Mouse (Mus musculus) CH12.LX (cell line): Measurements from ENCODE around the gene P3h1. TPM values are rescaled to one million over a fixed set of nuclear protein-coding genes. Genes with fewer than 3 reads are reported as not detected.
"Not testable (repeated sequence)": the region's sequence is repeated elsewhere in the genome, so short reads cannot be mapped to it uniquely, and the experiment has no call there.

Experiments used
- DNase-seq: peaks from one replicate; pipeline ENCODE4 v3.0.0-alpha.2; 2013; ENCODE audit errors: extremely low read depth
- H3K27ac ChIP-seq: 2 replicates; pipeline ENCODE4 v1.5.1; 2012; ENCODE audit warnings: low read depth, mild to moderate bottlenecking, control low read depth, moderate library complexity; ENCODE audit not compliant: insufficient read depth
- H3K27me3 ChIP-seq: replicated peaks from 2 replicates; pipeline ENCODE3; 2012; ENCODE audit warnings: inconsistent platforms
- H3K36me3 ChIP-seq, 2 experiments: replicated peaks in 1 of 2; 2 replicates each; pipeline versions ENCODE3 to v1.6.1; 2012; ENCODE audit warnings: inconsistent platforms in 1 of 2, low read length in 1 of 2, mild to moderate bottlenecking in 1 of 2, mixed read lengths in 1 of 2, moderate library complexity in 1 of 2; ENCODE audit not compliant: control insufficient read depth in 1 of 2, insufficient read depth in 1 of 2
- H3K4me1 ChIP-seq, 2 experiments: 2 replicates each; pipeline ENCODE4 v1.6.1; 2012; ENCODE audit warnings: inconsistent platforms in 1 of 2, moderate library complexity in 1 of 2; ENCODE audit not compliant: insufficient read depth in 2 of 2, control insufficient read depth in 1 of 2
- H3K4me2 ChIP-seq: 2 replicates; pipeline ENCODE4 v1.6.1; 2012; ENCODE audit warnings: low read depth, mild to moderate bottlenecking, control low read depth; ENCODE audit not compliant: poor library complexity, insufficient read depth, severe bottlenecking
- H3K4me3 ChIP-seq, 3 experiments: fragments of 150-350 bp in 1 of 3; sonication (generic) in 1 of 3; replicated peaks in 1 of 3; 2 replicates each; pipeline versions ENCODE3 to v1.5.1; 2011 to 2012; ENCODE audit warnings: low read depth in 2 of 3, low read length in 2 of 3, mild to moderate bottlenecking in 2 of 3, moderate library complexity in 2 of 3, control low read depth in 1 of 3, improper control_type of control experiment in 1 of 3, inconsistent platforms in 1 of 3, mixed read lengths in 1 of 3; ENCODE audit not compliant: poor library complexity in 1 of 3
- H3K79me2 ChIP-seq: replicated peaks from 2 replicates; pipeline ENCODE4 v1.6.1; 2012; ENCODE audit warnings: mild to moderate bottlenecking, moderate library complexity; ENCODE audit not compliant: control insufficient read depth, poor library complexity, insufficient read depth, severe bottlenecking; ENCODE audit errors: extremely low read depth
- H3K9ac ChIP-seq: 2 replicates; pipeline ENCODE4 v1.6.1; 2012; ENCODE audit warnings: low read depth, mild to moderate bottlenecking, control low read depth, moderate library complexity; ENCODE audit not compliant: insufficient read depth
- H3K9me3 ChIP-seq: replicated peaks from 2 replicates; pipeline ENCODE3; 2012; ENCODE audit warnings: low read length, inconsistent platforms, mixed read lengths
- E2F4 ChIP-seq: IDR thresholded peaks from 2 replicates; pipeline ENCODE4 v1.6.1; 2011; ENCODE audit warnings: low read depth, low read length, improper control_type of control experiment; ENCODE audit not compliant: insufficient replicate concordance
- GABPA ChIP-seq: IDR thresholded peaks from 2 replicates; pipeline ENCODE4 v1.6.1; 2012; ENCODE audit warnings: low read depth, low read length, improper control_type of control experiment, inconsistent platforms; ENCODE audit not compliant: insufficient replicate concordance
- IRF4 ChIP-seq: IDR thresholded peaks from 2 replicates; pipeline ENCODE4 v1.6.1; 2014; ENCODE audit warnings: low read depth, mild to moderate bottlenecking, inconsistent platforms, low read length, improper control_type of control experiment
- JUN ChIP-seq: IDR thresholded peaks from 2 replicates; pipeline ENCODE4 v1.6.1; 2011; ENCODE audit warnings: low read depth, mild to moderate bottlenecking, low read length, improper control_type of control experiment, moderate library complexity; ENCODE audit not compliant: insufficient read depth
- JUND ChIP-seq: conservative IDR thresholded peaks from 2 replicates; pipeline ENCODE4 v1.6.1; 2011; ENCODE audit warnings: low read depth, low read length, improper control_type of control experiment
- KAT2A ChIP-seq: IDR thresholded peaks from 2 replicates; pipeline ENCODE4 v1.6.1; 2012; ENCODE audit warnings: low read length, improper control_type of control experiment, inconsistent platforms; ENCODE audit not compliant: insufficient replicate concordance
- MEF2A ChIP-seq: IDR thresholded peaks from 2 replicates; pipeline ENCODE4 v1.6.1; 2014; ENCODE audit warnings: low read depth, mild to moderate bottlenecking, inconsistent platforms, low read length, improper control_type of control experiment, borderline replicate concordance
- PAX5 ChIP-seq: IDR thresholded peaks from 2 replicates; pipeline ENCODE4 v1.6.1; 2012; ENCODE audit warnings: low read length, inconsistent platforms, mixed read lengths
- POLR2AphosphoS2 ChIP-seq: IDR thresholded peaks from 2 replicates; pipeline ENCODE4 v1.6.1; 2011; ENCODE audit warnings: low read depth, low read length, improper control_type of control experiment
- RAD21 ChIP-seq: IDR thresholded peaks from 2 replicates; pipeline ENCODE4 v1.6.1; 2011; ENCODE audit warnings: low read depth, mild to moderate bottlenecking, low read length, improper control_type of control experiment, moderate library complexity
- TBP ChIP-seq: conservative IDR thresholded peaks from 2 replicates; pipeline ENCODE4 v1.6.1; 2011; ENCODE audit warnings: low read depth, low read length, improper control_type of control experiment
- TCF12 ChIP-seq: IDR thresholded peaks from 2 replicates; pipeline ENCODE4 v1.6.1; 2014; ENCODE audit warnings: low read depth, mild to moderate bottlenecking, inconsistent platforms, low read length, improper control_type of control experiment
- USF2 ChIP-seq: conservative IDR thresholded peaks from 2 replicates; pipeline ENCODE4 v1.6.1; 2011; ENCODE audit warnings: low read depth, low read length, improper control_type of control experiment
- ZC3H11A ChIP-seq: IDR thresholded peaks from 2 replicates; pipeline ENCODE4 v1.6.1; 2012; ENCODE audit warnings: low read depth, mild to moderate bottlenecking, inconsistent platforms, low read length, improper control_type of control experiment
- ZMIZ1 ChIP-seq: IDR thresholded peaks from 2 replicates; pipeline ENCODE4 v1.6.1; 2012; ENCODE audit warnings: low read depth, mild to moderate bottlenecking, inconsistent platforms, low read length, improper control_type of control experiment
- ZNF384 ChIP-seq: IDR thresholded peaks from 2 replicates; pipeline ENCODE4 v1.6.1; 2012; ENCODE audit warnings: low read depth, low read length, improper control_type of control experiment, inconsistent platforms
- dilution Hi-C: fragments of 300-500 bp; cut with MboI; formaldehyde crosslinking; loops from 2 replicates; pipeline ENCODE4 v1.14.3; 2020; ENCODE audit warnings: low sequenced_read_pairs; ENCODE audit not compliant: extremely low pct_unique_long_range_greater_than_20kb, extremely low pct_ligation_motif_present
- in situ Hi-C: fragments of 300-500 bp; cut with MboI; formaldehyde crosslinking; loops from 3 replicates; pipeline ENCODE4 v1.14.3; 2019; ENCODE audit warnings: low sequenced_read_pairs, low pct_ligation_motif_present, low pct_unique_long_range_greater_than_20kb, mixed read lengths
- polyA plus RNA-seq: library from polyadenylated mRNA; unstranded; fragments of >175 nt; gene quantifications from 2 replicates; pipeline ENCODE4 v1.2.1, GENCODE M21; 2012; ENCODE audit warnings: low read depth; ENCODE audit not compliant: insufficient read length
- total RNA-seq, 2 experiments: library from RNA; depleted of rRNA; stranded (reverse); fragments of 300-350 nt in 1 of 2; fragments of >200 nt in 1 of 2; gene quantifications; 2 replicates each; pipeline ENCODE4 v1.2.3; 2012 to 2014

Gene P3h1
- total and polyA plus RNA-seq, 3 experiments = 14.8 to 31.6 (median 27.1) TPM

DNA sequence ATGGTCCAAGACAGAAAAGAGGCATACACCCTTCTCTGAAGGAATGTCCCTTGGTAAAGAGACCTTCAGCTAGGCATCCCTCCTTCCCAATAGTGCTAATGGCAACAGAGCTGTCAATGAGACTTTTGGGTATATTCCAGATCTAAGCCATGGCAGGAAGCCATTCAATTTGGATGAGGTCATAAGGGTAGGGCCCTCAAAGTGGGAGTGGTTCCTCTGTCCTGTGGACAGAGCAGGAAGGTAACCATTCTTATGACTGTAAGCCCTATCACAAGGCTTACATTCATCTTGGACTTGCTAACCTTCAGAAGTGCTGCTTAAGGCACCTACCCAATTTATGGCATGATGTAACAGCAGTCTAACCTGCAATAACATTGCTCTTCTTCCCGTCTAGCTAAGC is 41.9 kb downstream of the P3h1 start:
- Histone ChIP-seq H3K27me3 (no peaks in the 10 kb centered on the region), H3K4me3 (no peak overlapping the region), H3K36me3 (peaks cover 69 to 89% of the 10 kb centered on the region in 2 experiments), H3K9me3 (no peaks in the 10 kb centered on the region), H3K79me2 (peaks cover 6% of the 10 kb centered on the region), H3K9ac (no peak overlapping the region), H3K4me2 (no peak overlapping the region), H3K27ac (no peak overlapping the region), H3K4me1 (no peaks in the 10 kb centered on the region)
- dilution Hi-C loops (no loop called here), in situ Hi-C loops (loop anchor here (25.0 kb wide), 1 partner anchor 388 kb away; the partner anchor contains the start of gene Guca2b)
- no peak for DNase-seq
- TF ChIP-seq POLR2AphosphoS2 (0 out of 2 replicates have a peak, but pooled peaks have one; percentile 16), PAX5 (no peak)

DNA sequence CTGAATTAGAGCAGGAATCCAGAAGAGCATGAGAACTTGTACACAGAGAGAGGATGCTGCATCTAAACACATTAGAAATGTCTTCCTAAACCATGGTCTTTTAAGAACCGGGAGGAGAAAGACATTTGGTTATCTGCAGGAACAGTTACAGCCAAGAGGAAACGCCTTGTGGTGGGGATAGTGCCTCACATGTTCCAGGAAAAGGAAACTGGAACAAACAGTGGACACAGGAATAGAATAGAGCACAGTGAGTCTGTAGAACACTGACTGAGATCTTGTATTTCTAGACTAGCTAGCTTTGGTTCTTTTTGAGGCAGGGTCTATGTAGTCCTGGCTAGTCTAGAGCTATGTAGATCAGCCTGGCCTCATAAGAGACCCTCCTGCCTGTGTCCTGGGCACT is 42.5 kb downstream of the P3h1 start:
- dilution Hi-C loops = no loop called here
- peaks cover 74 to 90% of the 10 kb centered on the region in 2 experiments for H3K36me3 ChIP-seq

DNA sequence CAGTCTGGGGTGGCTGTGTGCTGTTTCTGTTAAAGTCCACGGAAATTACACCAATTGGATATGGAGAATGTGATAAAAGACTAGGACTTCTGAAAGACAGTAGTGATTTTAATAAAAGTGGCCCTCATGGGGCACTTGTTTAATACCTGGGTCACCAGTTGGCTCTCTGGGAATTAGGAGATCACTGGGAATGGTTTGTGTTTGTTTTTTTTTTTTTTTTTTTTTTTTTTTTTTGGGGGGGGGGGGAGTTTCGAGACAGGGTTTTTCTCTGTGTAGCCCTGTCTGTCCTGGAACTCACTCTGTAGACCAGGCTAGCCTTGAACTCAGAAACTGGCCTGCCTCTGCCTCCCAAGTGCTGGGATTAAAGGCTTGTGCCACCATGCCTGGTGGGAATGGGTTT is 43.0 kb downstream of the P3h1 start:
- H3K4me1 ChIP-seq = no peaks in the 10 kb centered on the region
- DNase-seq = no peak
- no peak overlapping the region for H3K4me2 ChIP-seq
- peaks cover 76 to 89% of the 10 kb centered on the region in 2 experiments for H3K36me3 ChIP-seq
- dilution Hi-C loops = no loop called here
- H3K9me3 ChIP-seq = no peaks in the 10 kb centered on the region
- H3K4me3 ChIP-seq = no peak overlapping the region
- no peak overlapping the region for H3K27ac ChIP-seq
- H3K79me2 ChIP-seq = peaks cover 8% of the 10 kb centered on the region
- no peak overlapping the region for H3K9ac ChIP-seq
- H3K27me3 ChIP-seq = no peaks in the 10 kb centered on the region
- TF ChIP-seq ZC3H11A = no peak
- no peak for TF ChIP-seq IRF4
- TF ChIP-seq ZNF384 = peak; percentile 51; the same call in 1 of the 2 replicates
- no peak for TF ChIP-seq POLR2AphosphoS2
- TF ChIP-seq, all 38 proteins: peak for 1
- in situ Hi-C loops = no loop called here

More for the DNA sequence above, 42.5 kb downstream of the P3h1 start:
- TF ChIP-seq RAD21 = no peak
- TF ChIP-seq ZMIZ1 = no peak
- TF ChIP-seq KAT2A = no peak
- no peak for TF ChIP-seq JUN
- TF ChIP-seq JUND = no peak
- TF ChIP-seq E2F4 = no peak
- no peak for TF ChIP-seq TBP
- TF ChIP-seq POLR2AphosphoS2 = no peak
- no peak for TF ChIP-seq USF2
- no peak for TF ChIP-seq MEF2A
- no peak for TF ChIP-seq ZC3H11A
- TF ChIP-seq GABPA = no peak
- no peak for TF ChIP-seq TCF12
- H3K9me3 ChIP-seq = no peaks in the 10 kb centered on the region
- H3K27me3 ChIP-seq = no peaks in the 10 kb centered on the region
- in situ Hi-C loops = no loop called here
- H3K27ac ChIP-seq = no peak overlapping the region
- H3K9ac ChIP-seq = no peak overlapping the region
- no peak for DNase-seq
- H3K79me2 ChIP-seq = peaks cover 6% of the 10 kb centered on the region
- no peaks in the 10 kb centered on the region for H3K4me1 ChIP-seq
- no peak overlapping the region for H3K4me3 ChIP-seq
- H3K4me2 ChIP-seq = no peak overlapping the region

DNA sequence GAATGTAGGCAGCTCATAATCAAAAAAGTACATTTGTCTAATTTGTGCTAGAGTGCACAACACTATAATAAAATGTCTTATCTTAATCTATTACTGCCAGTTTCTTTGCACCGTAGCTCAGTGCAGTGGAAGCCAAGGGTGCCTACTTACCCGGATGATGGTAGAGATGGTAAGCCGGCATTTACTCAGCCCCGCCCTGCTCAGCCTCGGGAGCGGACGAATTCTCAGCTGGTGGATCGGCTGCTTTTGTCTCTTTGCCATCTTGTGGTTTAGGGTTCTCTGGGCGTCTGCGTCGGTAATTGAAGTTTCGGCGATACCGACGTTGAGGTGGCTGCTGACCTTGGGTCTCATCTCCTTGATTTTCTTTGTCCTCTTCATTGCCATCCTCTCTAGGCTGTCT is 46.1 kb downstream of the P3h1 start:
- in situ Hi-C loops, dilution Hi-C loops: not testable (repeated sequence)
- peaks cover 83 to 92% of the 10 kb centered on the region in 2 experiments for H3K36me3 ChIP-seq

More for the DNA sequence above, 46.1 kb downstream of the P3h1 start:
- peaks cover 31% of the 10 kb centered on the region for H3K79me2 ChIP-seq
- not testable (repeated sequence) for H3K4me1 ChIP-seq, H3K4me3 ChIP-seq, H3K27me3 ChIP-seq, H3K4me2 ChIP-seq, H3K9me3 ChIP-seq, H3K27ac ChIP-seq, H3K9ac ChIP-seq, DNase-seq
